Mouse (Mus musculus) embryonic facial prominence, embryonic 12.5 days (tissue): ENCODE results near the gene Sycn. TPM values are rescaled to one million over a fixed set of nuclear protein-coding genes. Genes with fewer than 3 reads are reported as not detected.

Experiments
- ATAC-seq: fragments of 200-750 bp; cut with Nextera tagmentation; 2 replicates; pipeline ENCODE4 v1.8.0; 2017; ENCODE audit not compliant: insufficient number of reproducible peaks, insufficient read depth, low FRiP score, low TSS enrichment
- H3K27ac ChIP-seq: fragments of 300-500 bp; sonication (generic); 2 replicates; pipeline ENCODE4 v1.5.1; 2016; ENCODE audit warnings: mild to moderate bottlenecking
- H3K27me3 ChIP-seq: fragments of 300-500 bp; sonication (generic); 2 replicates; pipeline ENCODE4 v1.6.1; 2016; ENCODE audit warnings: mild to moderate bottlenecking, moderate library complexity
- H3K36me3 ChIP-seq: fragments of 300-500 bp; sonication (generic); 2 replicates; pipeline ENCODE4 v1.6.1; 2016; ENCODE audit warnings: mild to moderate bottlenecking
- H3K4me1 ChIP-seq: fragments of 300-500 bp; sonication (generic); 2 replicates; pipeline ENCODE4 v1.6.1; 2016
- H3K4me2 ChIP-seq: fragments of 300-500 bp; sonication (generic); replicated peaks from 2 replicates; pipeline ENCODE4 v1.6.1; 2016; ENCODE audit warnings: mild to moderate bottlenecking, moderate library complexity
- H3K4me3 ChIP-seq: fragments of 300-500 bp; sonication (generic); 2 replicates; pipeline ENCODE4 v1.5.1; 2016; ENCODE audit warnings: mild to moderate bottlenecking
- H3K9ac ChIP-seq: fragments of 300-500 bp; sonication (generic); 2 replicates; pipeline ENCODE4 v1.6.1; 2016; ENCODE audit warnings: mild to moderate bottlenecking, moderate library complexity
- H3K9me3 ChIP-seq: fragments of 300-500 bp; sonication (generic); 2 replicates; pipeline ENCODE4 v1.6.1; 2016; ENCODE audit warnings: mild to moderate bottlenecking, moderate library complexity
- WGBS: fragments of 180-500 bp; shearing (Covaris S2); methylation state at CpG from one replicate; pipeline ENCODE4 v1.1.7; 2016; 5-methylcytosine and 5-hydroxymethylcytosine counted together
- polyA plus RNA-seq: library from polyadenylated mRNA; unstranded; fragments of >200 nt; fragmentation: Nextera tagmentation; extraction: Ambion mirVana; gene quantifications from 2 replicates; pipeline ENCODE4 v1.2.1, GENCODE M21; 2016

The Sycn gene
- polyA plus RNA-seq, 1 experiment from 2014 or later = not detected

DNA sequence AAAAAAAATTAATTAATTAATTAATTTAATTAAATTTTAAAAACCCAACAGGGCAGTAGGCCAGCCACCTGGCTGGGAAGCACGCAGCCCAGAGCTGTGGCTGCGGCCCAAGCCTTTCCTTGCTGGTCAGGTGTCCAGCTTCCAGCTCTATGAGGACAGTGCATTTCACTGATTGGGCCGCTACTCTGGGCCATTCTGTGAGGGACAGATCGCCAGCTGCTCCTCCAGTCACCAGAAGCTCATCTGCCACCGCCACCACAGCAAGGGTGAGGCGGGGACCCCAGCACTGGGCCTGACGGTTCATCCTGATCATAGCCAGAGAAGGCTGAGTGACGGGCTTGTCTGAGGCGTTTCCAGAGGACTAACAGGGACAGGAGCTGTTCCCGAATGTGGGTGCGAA is 21.3 kb downstream of the Sycn start:
- ATAC-seq = no peak
- peaks cover 82% of the 10 kb centered on the region for H3K36me3 ChIP-seq
- no peak overlapping the region for H3K9ac ChIP-seq
- H3K4me2 ChIP-seq = no peak overlapping the region
- no peaks in the 10 kb centered on the region for H3K9me3 ChIP-seq
- no peak overlapping the region for H3K4me3 ChIP-seq
- H3K27me3 ChIP-seq = no peaks in the 10 kb centered on the region
- H3K27ac ChIP-seq = no peak overlapping the region
- H3K4me1 ChIP-seq = no peaks in the 10 kb centered on the region
- WGBS = 94% methylated on average over 11 of the region's 11 CpGs

- Histone ChIP-seq H3K36me3 (peaks cover 86% of the 10 kb centered on the region), H3K27ac (no peak overlapping the region), H3K27me3 (no peaks in the 10 kb centered on the region), H3K9ac (no peak overlapping the region), H3K4me1 (no peaks in the 10 kb centered on the region), H3K4me3 (no peak overlapping the region), H3K9me3 (no peaks in the 10 kb centered on the region), H3K4me2 (no peak overlapping the region)
- ATAC-seq = no peak
- WGBS = 93% methylated on average over 13 of the region's 13 CpGs
Observed at GRCm38 (mm10) chr7:28562371-28562770, 21.7 kb downstream of the Sycn start.

GRCm38 (mm10) chr7:28562951-28563350 is 22.3 kb downstream of the Sycn start:
- no peak for ATAC-seq
- Histone ChIP-seq H3K4me1 (no peaks in the 10 kb centered on the region), H3K4me2 (no peak overlapping the region), H3K27ac (no peak overlapping the region), H3K27me3 (no peaks in the 10 kb centered on the region), H3K36me3 (peaks cover 92% of the 10 kb centered on the region), H3K9ac (no peak overlapping the region), H3K4me3 (no peak overlapping the region), H3K9me3 (no peaks in the 10 kb centered on the region)
- WGBS = 91% methylated on average over 13 of the region's 13 CpGs

DNA sequence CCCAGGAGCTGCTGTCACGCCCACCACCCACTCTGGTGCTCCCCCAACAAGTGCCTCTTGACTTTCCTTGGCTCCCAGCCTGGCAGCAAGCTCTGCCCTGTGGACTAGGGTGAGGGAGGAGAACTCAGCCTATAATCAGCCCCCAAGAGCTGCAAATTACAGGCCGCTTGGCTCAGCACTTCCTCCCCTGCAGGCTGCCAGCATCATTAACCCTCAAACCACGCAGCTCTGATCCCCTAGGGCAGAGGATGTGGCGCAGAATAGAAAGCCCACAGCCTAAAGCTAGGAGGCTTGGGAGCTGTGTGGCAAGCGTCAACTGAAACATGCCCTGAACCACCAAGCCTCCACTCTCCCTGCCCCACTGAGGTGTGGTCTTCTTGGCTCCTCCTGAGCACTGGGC is 24.7 kb downstream of the Sycn start:
- 77% methylated on average over 5 of the region's 5 CpGs for WGBS
- H3K9ac ChIP-seq = no peak overlapping the region
- H3K4me3 ChIP-seq = no peak overlapping the region
- ATAC-seq = no peak
- H3K27ac ChIP-seq = no peak overlapping the region
- peaks cover 81% of the 10 kb centered on the region for H3K36me3 ChIP-seq
- no peaks in the 10 kb centered on the region for H3K9me3 ChIP-seq
- no peak overlapping the region for H3K4me2 ChIP-seq
- no peaks in the 10 kb centered on the region for H3K27me3 ChIP-seq
- H3K4me1 ChIP-seq = no peaks in the 10 kb centered on the region

DNA sequence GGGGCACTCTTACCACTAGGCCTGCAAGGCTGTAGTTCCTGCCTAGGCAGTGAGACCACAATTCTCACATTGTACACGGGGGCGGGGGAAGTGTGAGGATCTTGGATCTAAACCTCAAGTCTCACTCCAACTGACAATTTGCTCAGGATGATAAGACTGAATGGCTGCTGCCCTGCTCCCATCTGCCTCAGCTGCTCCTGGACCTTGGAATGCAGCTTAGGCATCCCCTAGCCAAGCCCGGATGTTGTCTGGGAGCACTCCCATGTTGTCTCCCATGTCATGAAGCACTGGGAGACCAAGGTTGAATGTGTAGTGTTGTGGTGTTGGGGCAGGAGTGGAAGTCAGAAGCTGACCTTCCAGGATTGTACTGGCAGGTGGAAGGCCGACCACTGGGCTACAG is 26.9 kb downstream of the Sycn start:
- Histone ChIP-seq H3K9me3 (no peaks in the 10 kb centered on the region), H3K4me2 (no peak overlapping the region), H3K4me3 (no peak overlapping the region), H3K4me1 (peaks cover 12% of the 10 kb centered on the region; the same call in 1 of the 2 replicates), H3K36me3 (peaks cover 63% of the 10 kb centered on the region), H3K27ac (no peak overlapping the region), H3K27me3 (no peaks in the 10 kb centered on the region), H3K9ac (no peak overlapping the region)
- no peak for ATAC-seq
- WGBS = 84% methylated on average over 4 of the region's 4 CpGs

DNA sequence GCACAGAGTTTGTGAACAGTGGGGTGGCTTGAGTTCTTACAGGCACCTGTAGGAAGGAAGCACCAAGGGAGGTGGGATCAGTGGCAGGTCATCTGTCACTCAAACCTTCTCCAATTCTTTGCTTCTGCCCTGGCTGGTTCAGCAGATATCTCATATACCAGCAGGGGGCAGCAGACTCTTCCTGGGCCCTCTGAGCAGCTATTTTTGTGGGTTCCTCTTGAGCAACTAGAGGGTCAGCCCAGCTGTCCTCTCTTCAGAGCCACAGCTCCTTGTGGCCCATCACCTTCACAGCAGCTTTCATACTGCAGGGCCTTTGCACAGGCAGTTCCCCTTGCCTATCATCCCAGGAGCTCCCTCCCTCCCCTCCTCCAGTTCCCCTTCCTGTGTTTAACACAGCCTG is 27.6 kb downstream of the Sycn start:
- Histone ChIP-seq H3K4me3 (no peak overlapping the region), H3K9ac (no peak overlapping the region), H3K27ac (no peak overlapping the region), H3K27me3 (no peaks in the 10 kb centered on the region), H3K4me2 (no peak overlapping the region), H3K36me3 (peaks cover 55% of the 10 kb centered on the region), H3K4me1 (peaks cover 12% of the 10 kb centered on the region; the same call in 1 of the 2 replicates), H3K9me3 (no peaks in the 10 kb centered on the region)
- ATAC-seq = no peak

DNA sequence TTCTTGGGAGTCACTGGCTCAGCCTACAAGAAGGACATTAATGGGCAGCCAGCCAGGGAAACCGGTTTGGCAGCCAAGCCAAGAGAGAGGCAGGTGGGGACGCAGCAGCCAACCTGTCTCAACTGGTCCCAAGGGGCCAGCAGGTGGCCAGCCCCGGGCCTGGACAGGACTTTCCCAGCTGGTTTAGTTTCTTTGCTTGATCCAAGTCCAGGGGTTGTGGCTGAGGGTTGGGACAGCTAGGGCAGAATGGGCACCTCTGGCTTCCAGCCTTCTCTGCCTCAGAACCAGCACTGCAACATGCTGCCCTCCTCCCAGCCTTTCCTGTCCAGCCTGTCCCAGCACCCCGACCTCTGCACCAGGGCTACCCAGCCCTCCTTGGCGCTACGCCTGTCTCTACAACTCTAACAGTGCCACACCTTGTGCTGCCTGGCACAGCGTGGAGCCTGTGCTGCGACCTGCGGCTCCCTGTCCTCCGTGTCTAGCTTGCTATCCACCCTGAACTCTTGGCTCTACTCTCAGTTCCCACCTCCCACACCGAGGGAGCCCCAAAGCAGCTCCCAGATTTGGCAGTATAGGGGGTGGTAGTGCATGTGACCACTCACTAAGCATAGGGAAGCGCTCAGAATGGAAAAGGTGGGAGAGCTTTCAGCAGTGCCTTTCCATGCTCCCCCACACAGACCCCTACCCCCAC is 29.8 kb downstream of the Sycn start:
- Histone ChIP-seq H3K27ac (peak overlapping the region; percentile 62), H3K4me1 (peaks cover 12% of the 10 kb centered on the region; the same call in 1 of the 2 replicates), H3K4me2 (no peak overlapping the region), H3K27me3 (no peaks in the 10 kb centered on the region), H3K36me3 (peaks cover 36% of the 10 kb centered on the region), H3K9ac (no peak overlapping the region), H3K4me3 (no peak overlapping the region), H3K9me3 (no peaks in the 10 kb centered on the region)
- ATAC-seq = peak; percentile 37; the same call in 1 of the 2 replicates
- WGBS = 70% methylated on average over 12 of the region's 12 CpGs

GRCm38 (mm10) chr7:28570982-28571682 is 30.4 kb downstream of the Sycn start:
- H3K36me3 ChIP-seq = peaks cover 32% of the 10 kb centered on the region
- peaks cover 18% of the 10 kb centered on the region; the same call in 1 of the 2 replicates for H3K4me1 ChIP-seq
- no peak for ATAC-seq
- 39% methylated on average over 5 of the region's 5 CpGs for WGBS
- no peak overlapping the region for H3K4me2 ChIP-seq
- no peak overlapping the region for H3K9ac ChIP-seq
- no peaks in the 10 kb centered on the region for H3K9me3 ChIP-seq
- no peak overlapping the region for H3K4me3 ChIP-seq
- no peaks in the 10 kb centered on the region for H3K27me3 ChIP-seq
- peak overlapping the region; percentile 62 for H3K27ac ChIP-seq

DNA sequence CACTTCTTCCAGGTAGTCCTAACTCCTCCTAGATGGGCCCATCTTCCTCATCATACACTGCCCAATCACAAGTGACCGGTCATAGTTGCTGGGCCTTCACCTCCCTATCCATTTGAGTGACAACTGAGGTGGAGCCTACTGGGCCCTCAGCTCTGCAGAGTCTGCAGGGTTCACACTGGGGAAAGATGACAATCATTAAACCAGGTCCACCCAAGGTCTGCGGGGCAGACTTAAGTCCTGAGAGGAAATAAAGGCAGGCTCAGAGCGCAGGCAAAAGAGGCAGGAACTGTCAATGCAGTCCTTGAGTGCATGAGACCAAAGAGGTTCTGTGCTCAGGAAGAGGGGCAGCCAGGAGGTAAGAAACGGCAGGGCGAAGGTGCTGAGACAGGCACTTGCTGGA is 32.0 kb downstream of the Sycn start:
- 80% methylated on average over 5 of the region's 5 CpGs for WGBS
- no peak overlapping the region for H3K4me3 ChIP-seq
- ATAC-seq = no peak
- no peak overlapping the region for H3K4me2 ChIP-seq
- H3K36me3 ChIP-seq = peaks cover 16% of the 10 kb centered on the region
- peaks cover 31% of the 10 kb centered on the region for H3K4me1 ChIP-seq
- H3K27ac ChIP-seq = no peak overlapping the region
- H3K9ac ChIP-seq = no peak overlapping the region
- H3K9me3 ChIP-seq = no peaks in the 10 kb centered on the region
- H3K27me3 ChIP-seq = no peaks in the 10 kb centered on the region

GRCm38 (mm10) chr7:28573236-28573635 is 32.6 kb downstream of the Sycn start:
- no peak overlapping the region for H3K27ac ChIP-seq
- no peak overlapping the region for H3K9ac ChIP-seq
- no peak overlapping the region for H3K4me3 ChIP-seq
- H3K4me2 ChIP-seq = no peak overlapping the region
- peaks cover 31% of the 10 kb centered on the region for H3K4me1 ChIP-seq
- H3K9me3 ChIP-seq = no peaks in the 10 kb centered on the region
- H3K36me3 ChIP-seq = 0 out of 2 replicates have a peak, but pooled peaks cover 12% of the 10 kb centered on the region
- no peak for ATAC-seq
- WGBS = 91% methylated on average over 3 of the region's 3 CpGs
- no peaks in the 10 kb centered on the region for H3K27me3 ChIP-seq

- peaks cover 34% of the 10 kb centered on the region for H3K4me1 ChIP-seq
Observed at GRCm38 (mm10) chr7:28575597-28575996, 34.9 kb downstream of the Sycn start.

DNA sequence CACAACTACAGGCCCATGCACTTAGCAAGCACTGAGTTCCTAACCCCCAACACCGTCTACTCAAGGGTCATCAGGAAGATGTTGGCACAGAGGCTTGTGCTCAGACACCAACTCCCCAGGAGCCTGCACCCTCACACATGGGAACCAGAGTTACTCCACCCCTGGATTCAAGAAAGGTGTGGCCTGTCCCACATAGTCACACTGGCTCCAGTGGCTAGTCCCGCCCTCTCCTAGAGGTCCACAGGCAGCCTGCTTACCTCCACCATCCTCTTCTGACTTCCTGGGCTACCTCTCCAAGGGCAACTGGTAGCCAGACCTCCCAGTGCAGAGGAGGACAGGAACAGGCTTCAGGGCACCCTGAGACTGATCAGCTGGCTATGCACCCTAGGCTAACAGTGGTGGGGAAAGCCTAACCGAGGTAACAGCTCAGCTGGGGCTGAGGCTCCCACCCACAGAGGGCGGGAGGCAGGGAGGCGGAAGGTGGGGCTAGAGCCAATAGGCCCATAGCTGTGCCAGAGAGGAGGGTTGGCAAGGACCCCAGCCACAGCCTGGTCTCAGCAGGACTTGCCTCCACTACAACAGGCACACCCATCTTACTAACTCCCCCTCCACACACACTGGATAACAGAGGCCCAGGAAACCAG is 35.7 kb downstream of the Sycn start:
- Histone ChIP-seq H3K9ac (no peak overlapping the region), H3K27me3 (no peaks in the 10 kb centered on the region), H3K4me1 (peaks cover 28% of the 10 kb centered on the region), H3K27ac (peak overlapping the region; percentile 76), H3K4me2 (no peak overlapping the region), H3K36me3 (0 out of 2 replicates have a peak, but pooled peaks cover 5% of the 10 kb centered on the region), H3K9me3 (no peaks in the 10 kb centered on the region), H3K4me3 (no peak overlapping the region)
- ATAC-seq = no peak
- WGBS = 76% methylated on average over 5 of the region's 5 CpGs

More at GRCm38 (mm10) chr7:28575597-28575996, 34.9 kb downstream of the Sycn start:
- no peaks in the 10 kb centered on the region for H3K9me3 ChIP-seq
- H3K27me3 ChIP-seq = no peaks in the 10 kb centered on the region
- no peak overlapping the region for H3K4me2 ChIP-seq
- H3K36me3 ChIP-seq = 0 out of 2 replicates have a peak, but pooled peaks cover 5% of the 10 kb centered on the region
- no peak overlapping the region for H3K4me3 ChIP-seq
- 0 out of 2 replicates have a peak overlapping the region, but pooled peaks have one; percentile 9 for H3K27ac ChIP-seq
- WGBS = 91% methylated on average over 11 of the region's 11 CpGs
- no peak for ATAC-seq
- H3K9ac ChIP-seq = no peak overlapping the region
